Mouse (Mus musculus): Measurements from ENCODE around the gene E130308A19Rik.

The E130308A19Rik gene

GRCm38 (mm10) chr4:59640720-59641119 lies 14.7 kb downstream of the E130308A19Rik start:
- DNase-seq: no peak

- no peak for DNase-seq
These were observed 16.0 kb downstream of the E130308A19Rik start for GRCm38 (mm10) chr4:59642039-59642438.

- DNase-seq: no peak
These were observed 16.6 kb downstream of the E130308A19Rik start for GRCm38 (mm10) chr4:59642657-59643056.

GRCm38 (mm10) chr4:59644431-59644830 lies 18.4 kb downstream of the E130308A19Rik start:
- no peak for DNase-seq

GRCm38 (mm10) chr4:59644992-59645391 lies 19.0 kb downstream of the E130308A19Rik start:
- no peak for DNase-seq

- no peak for DNase-seq
These were observed 19.6 kb downstream of the E130308A19Rik start for GRCm38 (mm10) chr4:59645610-59646009.

- DNase-seq: no peak
These were observed 20.1 kb downstream of the E130308A19Rik start for GRCm38 (mm10) chr4:59646020-59646696.

- DNase-seq: no peak
These were observed 23.1 kb downstream of the E130308A19Rik start for GRCm38 (mm10) chr4:59649119-59649518.

GRCm38 (mm10) chr4:59652166-59652681 lies 26.2 kb downstream of the E130308A19Rik start:
- DNase-seq: no peak

GRCm38 (mm10) chr4:59656061-59656642 lies 30.1 kb downstream of the E130308A19Rik start:
- peak; percentile 22 to 34 for DNase-seq

- DNase-seq: no peak
These were observed 36.2 kb downstream of the E130308A19Rik start for GRCm38 (mm10) chr4:59662163-59662562.

GRCm38 (mm10) chr4:59663451-59663850 lies 37.4 kb downstream of the E130308A19Rik start:
- DNase-seq: no peak

- DNase-seq: no peak
These were observed 40.7 kb downstream of the E130308A19Rik start for GRCm38 (mm10) chr4:59666550-59667317.

GRCm38 (mm10) chr4:59668050-59668449 lies 42.0 kb downstream of the E130308A19Rik start:
- no peak for DNase-seq

- DNase-seq: no peak
These were observed 43.1 kb downstream of the E130308A19Rik start for GRCm38 (mm10) chr4:59669131-59669530.

GRCm38 (mm10) chr4:59670015-59670414 lies 44.0 kb downstream of the E130308A19Rik start:
- DNase-seq: no peak

- DNase-seq: no peak
These were observed 47.6 kb downstream of the E130308A19Rik start for GRCm38 (mm10) chr4:59673423-59674117.

GRCm38 (mm10) chr4:59674929-59675679 lies 49.1 kb downstream of the E130308A19Rik start:
- no peak for DNase-seq

GRCm38 (mm10) chr4:59675699-59676098 lies 49.7 kb downstream of the E130308A19Rik start:
- no peak for DNase-seq

GRCm38 (mm10) chr4:59681383-59681782 lies 55.4 kb downstream of the E130308A19Rik start:
- no peak for DNase-seq

- DNase-seq: no peak
These were observed 56.5 kb downstream of the E130308A19Rik start for GRCm38 (mm10) chr4:59682491-59682890.

GRCm38 (mm10) chr4:59682950-59683349 lies 56.9 kb downstream of the E130308A19Rik start:
- DNase-seq: no peak

Measured in cerebellum, adult 18-20 months (tissue).